Mouse (Mus musculus) spleen, adult 2 months (tissue): ENCODE measurements around the gene Hoxc11. TPM values are rescaled to one million over a fixed set of nuclear protein-coding genes. Genes with fewer than 3 reads are reported as not detected.

ENCODE experiments used
- DNase-seq, 2 experiments: peaks; one replicate each; pipeline versions ENCODE4 v3.0.0 to v3.0.0-alpha.2; 2012 to 2021; ENCODE audit warnings: low spot score in 2 of 2, low read depth in 1 of 2
- H3K27ac ChIP-seq: fragments of 200-500 bp; 2 replicates; pipeline ENCODE4 v1.5.1; 2012; ENCODE audit warnings: low read length, inconsistent platforms; ENCODE audit not compliant: insufficient read depth
- H3K27me3 ChIP-seq: fragments of 200-500 bp; 2 replicates; pipeline ENCODE4 v1.6.1; 2012; ENCODE audit warnings: mild to moderate bottlenecking, moderate library complexity, low read length, inconsistent platforms; ENCODE audit not compliant: control insufficient read depth, insufficient read depth
- H3K36me3 ChIP-seq: fragments of 200-500 bp; 2 replicates; pipeline ENCODE4 v1.6.1; 2012; ENCODE audit warnings: mild to moderate bottlenecking, low read length, inconsistent platforms; ENCODE audit not compliant: control insufficient read depth, insufficient read depth
- H3K4me1 ChIP-seq: fragments of 200-500 bp; 2 replicates; pipeline ENCODE4 v1.6.1; 2011; ENCODE audit warnings: inconsistent platforms; ENCODE audit not compliant: control insufficient read depth, insufficient read depth, insufficient read length
- H3K4me3 ChIP-seq: fragments of 200-500 bp; 2 replicates; pipeline ENCODE4 v1.5.1; 2011; ENCODE audit warnings: mild to moderate bottlenecking, inconsistent platforms; ENCODE audit not compliant: insufficient read depth, insufficient read length; ENCODE audit errors: extremely low read depth
- CTCF ChIP-seq: fragments of 200-500 bp; IDR thresholded peaks from 2 replicates; pipeline ENCODE4 v1.5.1; 2011; ENCODE audit warnings: mild to moderate bottlenecking, inconsistent platforms; ENCODE audit not compliant: insufficient read depth, insufficient read length, insufficient replicate concordance; ENCODE audit errors: extremely low read depth
- POLR2A ChIP-seq: fragments of 200-500 bp; IDR thresholded peaks from 2 replicates; pipeline ENCODE4 v1.6.1; 2011; ENCODE audit warnings: low read depth, low read length, inconsistent platforms
- whole genome bisulfite sequencing: fragments of 180-500 bp; shearing (Covaris S2); methylation state at CpG from one replicate; pipeline ENCODE4 v1.1.7; 2018; 5-methylcytosine and 5-hydroxymethylcytosine counted together
- polyA plus RNA-seq: library from polyadenylated mRNA; depleted of rRNA; stranded (reverse); fragments of >200 nt; gene quantifications from 2 replicates; pipeline ENCODE4 v1.2.3, GENCODE M21; 2012

Gene Hoxc11
- polyA plus RNA-seq, 1 experiment, result not detected

DNA sequence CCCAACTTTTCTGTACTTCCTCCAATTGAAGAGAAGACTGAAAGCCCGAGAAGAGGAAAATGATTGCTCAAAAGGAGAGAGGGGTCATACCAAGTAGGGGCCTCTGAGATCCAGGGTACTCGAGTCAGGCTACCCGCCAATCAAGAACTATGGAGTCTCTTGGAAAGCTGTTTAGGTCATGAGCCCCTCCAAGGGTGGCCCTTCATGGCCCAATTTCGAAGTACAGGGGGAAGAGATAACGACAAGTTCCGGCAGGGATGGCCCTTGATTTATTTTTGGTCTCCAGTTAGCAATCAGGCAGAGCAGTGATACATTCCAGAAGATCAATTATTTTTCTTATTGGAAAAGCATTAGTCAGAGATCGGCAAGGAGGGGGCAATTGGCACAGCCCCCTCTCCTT is 37.6 kb downstream of the Hoxc11 start:
- WGBS, result 5% methylated on average over 7 of the region's 7 CpGs
- H3K4me1 ChIP-seq, result no peaks in the 10 kb centered on the region
- H3K36me3 ChIP-seq, result no peaks in the 10 kb centered on the region
- no peak overlapping the region for H3K27ac ChIP-seq
- no peak for DNase-seq
- H3K4me3 ChIP-seq, result no peak overlapping the region
- TF ChIP-seq CTCF (no peak), POLR2A (no peak)
- H3K27me3 ChIP-seq, result peaks cover 33% of the 10 kb centered on the region

DNA sequence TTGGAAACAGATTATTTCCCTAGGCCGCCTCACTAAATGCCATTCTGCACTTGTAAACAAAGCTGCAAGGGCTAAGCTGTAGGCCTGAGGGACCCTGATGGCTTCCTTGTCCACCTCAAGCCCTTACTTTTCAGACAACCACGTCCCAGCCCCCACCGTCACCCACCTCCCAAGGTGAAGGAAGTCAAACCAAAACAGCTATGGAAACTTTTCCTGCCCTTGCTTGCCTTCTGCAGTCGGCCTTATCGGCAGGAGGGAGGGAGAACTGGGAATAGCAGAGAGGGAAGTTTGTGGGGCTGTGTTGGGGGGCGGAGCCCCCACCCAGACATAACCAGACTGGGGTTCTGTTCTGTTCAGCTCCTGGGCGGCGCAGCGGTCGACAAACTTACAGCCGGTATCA is 38.0 kb downstream of the Hoxc11 start:
- no peak for DNase-seq
- Histone ChIP-seq H3K36me3 (no peaks in the 10 kb centered on the region), H3K27ac (no peak overlapping the region), H3K4me3 (no peak overlapping the region), H3K27me3 (peaks cover 34% of the 10 kb centered on the region), H3K4me1 (no peaks in the 10 kb centered on the region)
- WGBS, result 13% methylated on average over 11 of the region's 11 CpGs
- TF ChIP-seq POLR2A, result no peak
- no peak for TF ChIP-seq CTCF

DNA sequence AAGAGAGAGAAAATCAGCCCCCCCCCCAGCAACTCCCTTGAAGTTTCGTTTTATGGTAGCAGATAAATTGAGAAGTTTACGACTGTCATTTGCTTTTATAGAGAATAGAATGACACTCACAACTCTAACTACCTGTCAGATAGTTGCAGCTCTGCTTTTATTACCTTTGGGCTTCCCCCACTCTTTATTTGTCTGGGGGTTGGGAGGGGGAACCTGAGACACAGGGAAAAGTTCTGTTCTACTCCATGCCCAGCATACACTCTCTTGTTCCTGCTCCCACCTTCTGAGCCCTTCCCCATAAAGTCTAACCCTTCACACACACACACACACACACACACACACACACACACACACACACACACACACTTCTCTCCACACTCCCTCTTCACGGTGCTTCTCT is 38.6 kb downstream of the Hoxc11 start:
- no peak overlapping the region for H3K27ac ChIP-seq
- no peak for TF ChIP-seq CTCF
- no peak for TF ChIP-seq POLR2A
- 8% methylated on average over 3 of the region's 3 CpGs for WGBS
- DNase-seq, result no peak
- no peaks in the 10 kb centered on the region for H3K36me3 ChIP-seq
- no peaks in the 10 kb centered on the region for H3K4me1 ChIP-seq
- H3K27me3 ChIP-seq, result peaks cover 38% of the 10 kb centered on the region
- H3K4me3 ChIP-seq, result no peak overlapping the region

GRCm38 (mm10) chr15:102996548-102996947 is 42.3 kb downstream of the Hoxc11 start:
- no peak overlapping the region for H3K4me3 ChIP-seq
- no peaks in the 10 kb centered on the region for H3K36me3 ChIP-seq
- no peak for DNase-seq
- TF ChIP-seq POLR2A, result no peak
- TF ChIP-seq CTCF, result no peak
- WGBS, result 8% methylated on average over 9 of the region's 9 CpGs
- no peaks in the 10 kb centered on the region; the same call in 1 of the 2 replicates for H3K4me1 ChIP-seq
- H3K27ac ChIP-seq, result no peak overlapping the region
- H3K27me3 ChIP-seq, result peaks cover 50% of the 10 kb centered on the region

GRCm38 (mm10) chr15:102997431-102997830 is 43.2 kb downstream of the Hoxc11 start:
- Histone ChIP-seq H3K27me3 (peaks cover 46% of the 10 kb centered on the region), H3K27ac (no peak overlapping the region), H3K4me1 (no peaks in the 10 kb centered on the region; the same call in 1 of the 2 replicates), H3K36me3 (no peaks in the 10 kb centered on the region), H3K4me3 (no peak overlapping the region)
- no peak for DNase-seq
- TF ChIP-seq POLR2A (no peak), CTCF (no peak)
- 18% methylated on average over 3 of the region's 3 CpGs for WGBS

- Histone ChIP-seq H3K4me3 (peak within 1 kb of the TSS; percentile 44; the same call in 1 of the 2 replicates), H3K27me3 (peaks cover 44% of the 10 kb centered on the region)
- TF ChIP-seq POLR2A, result no peak
- no peak for TF ChIP-seq CTCF
Observed at GRCm38 (mm10) chr15:102997939-102998355, 43.7 kb downstream of the Hoxc11 start, which contains the start of gene Hoxc6. TSS of gene Hoxc6 (plus strand) at chr15:102998257.

GRCm38 (mm10) chr15:102998608-102999182 is 44.5 kb downstream of the Hoxc11 start:
- WGBS, result 5% methylated on average over 19 of the region's 19 CpGs
- DNase-seq, result no peak
- Histone ChIP-seq H3K36me3 (no peaks in the 10 kb centered on the region), H3K27ac (no peak overlapping the region), H3K27me3 (peaks cover 45% of the 10 kb centered on the region), H3K4me1 (no peaks in the 10 kb centered on the region; the same call in 1 of the 2 replicates), H3K4me3 (peak overlapping the region; percentile 44; the same call in 1 of the 2 replicates)
- TF ChIP-seq POLR2A (no peak), CTCF (no peak)

More at GRCm38 (mm10) chr15:102997939-102998355, 43.7 kb downstream of the Hoxc11 start, which contains the start of gene Hoxc6:
- Histone ChIP-seq H3K36me3 (no peaks in the 10 kb centered on the region), H3K4me1 (no peaks in the 10 kb centered on the region; the same call in 1 of the 2 replicates), H3K27ac (no peak within 1 kb of the TSS)
- WGBS, result 6% methylated on average over 19 of the region's 19 CpGs
- DNase-seq, result no peak
